Mouse (Mus musculus) thymus, adult 2 months (tissue): Measurements from ENCODE around the gene Igf1r. TPM values are rescaled to one million over a fixed set of nuclear protein-coding genes. Genes with fewer than 3 reads are reported as not detected.

Source experiments
- DNase-seq: peaks from one replicate; pipeline ENCODE4 v3.0.0; 2021
- H3K27ac ChIP-seq: fragments of 200-500 bp; 2 replicates; pipeline ENCODE4 v1.5.1; 2012; ENCODE audit warnings: low read length, control low read depth; ENCODE audit not compliant: control insufficient read depth, insufficient read depth
- H3K27me3 ChIP-seq: fragments of 200-500 bp; 2 replicates; pipeline ENCODE4 v1.6.1; 2012; ENCODE audit warnings: mild to moderate bottlenecking, low read length, moderate library complexity, mixed read lengths; ENCODE audit not compliant: control insufficient read depth, insufficient read depth
- H3K36me3 ChIP-seq: fragments of 200-500 bp; 2 replicates; pipeline ENCODE4 v1.6.1; 2012; ENCODE audit warnings: mild to moderate bottlenecking, low read length, moderate library complexity; ENCODE audit not compliant: control insufficient read depth, insufficient read depth
- H3K4me1 ChIP-seq: fragments of 200-500 bp; replicated peaks from 2 replicates; pipeline ENCODE4 v1.6.1; 2012; ENCODE audit warnings: low read length; ENCODE audit not compliant: control insufficient read depth, insufficient read depth
- H3K4me3 ChIP-seq: fragments of 200-500 bp; 2 replicates; pipeline ENCODE4 v1.5.1; 2012; ENCODE audit warnings: mild to moderate bottlenecking, low read length, control low read depth, moderate library complexity; ENCODE audit not compliant: control insufficient read depth, insufficient read depth
- CTCF ChIP-seq: fragments of 200-500 bp; IDR thresholded peaks from 2 replicates; pipeline ENCODE4 v1.5.1; 2012; ENCODE audit warnings: mild to moderate bottlenecking, control low read depth, low read length, moderate library complexity, borderline replicate concordance; ENCODE audit not compliant: control insufficient read depth, poor library complexity, insufficient read depth; ENCODE audit errors: extremely low read depth
- POLR2A ChIP-seq: fragments of 200-500 bp; IDR thresholded peaks from 2 replicates; pipeline ENCODE4 v1.6.1; 2012; ENCODE audit warnings: mild to moderate bottlenecking, low read length, control low read depth, moderate library complexity; ENCODE audit not compliant: control insufficient read depth, poor library complexity, insufficient read depth; ENCODE audit errors: extremely low read depth
- WGBS: fragments of 180-500 bp; shearing (Covaris S2); methylation state at CpG from one replicate; pipeline ENCODE4 v1.1.7; 2018; 5-methylcytosine and 5-hydroxymethylcytosine counted together
- polyA plus RNA-seq: library from polyadenylated mRNA; depleted of rRNA; stranded (reverse); fragments of >200 nt; gene quantifications from 2 replicates; pipeline ENCODE4 v1.2.3, GENCODE M21; 2012

Igf1r gene
- polyA plus RNA-seq, 1 experiment = 9.2 TPM

GRCm38 (mm10) chr7:67985511-67985910 lies 32.9 kb downstream of the Igf1r start:
- no peak for DNase-seq
- WGBS = 89% methylated on average over 5 of the region's 5 CpGs
- Histone ChIP-seq H3K27me3 (no peaks in the 10 kb centered on the region), H3K36me3 (no peaks in the 10 kb centered on the region), H3K27ac (no peak overlapping the region), H3K4me3 (no peak overlapping the region), H3K4me1 (no peaks in the 10 kb centered on the region; the same call in 1 of the 2 replicates)
- TF ChIP-seq CTCF (no peak), POLR2A (no peak)

- Histone ChIP-seq H3K4me1 (no peaks in the 10 kb centered on the region; the same call in 1 of the 2 replicates), H3K27me3 (no peaks in the 10 kb centered on the region), H3K27ac (no peak overlapping the region), H3K36me3 (no peaks in the 10 kb centered on the region), H3K4me3 (no peak overlapping the region)
- 95% methylated on average over 10 of the region's 10 CpGs for WGBS
- no peak for TF ChIP-seq POLR2A
- no peak for TF ChIP-seq CTCF
- no peak for DNase-seq
These were observed 33.6 kb downstream of the Igf1r start for GRCm38 (mm10) chr7:67986277-67986676.

DNA sequence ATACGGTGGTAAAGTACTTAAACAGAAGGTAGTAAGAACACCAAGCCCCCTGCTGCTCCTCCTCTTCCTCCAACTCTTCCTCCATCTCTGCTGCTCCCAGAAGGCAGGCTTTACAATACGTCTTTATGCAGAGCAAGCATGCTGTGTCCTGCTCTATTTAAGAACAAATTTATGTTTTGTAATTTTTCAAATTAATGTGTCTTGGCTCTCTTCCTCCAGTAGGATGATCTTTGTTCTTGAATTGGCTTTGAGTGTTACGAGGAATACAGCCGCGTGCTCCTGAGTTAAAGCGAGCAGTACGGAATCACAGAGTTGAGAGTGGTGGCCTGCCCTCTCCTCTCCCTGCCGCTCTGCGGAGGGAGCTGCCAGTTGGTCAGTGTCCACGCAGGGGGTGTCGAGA lies 34.2 kb downstream of the Igf1r start:
- no peak overlapping the region for H3K27ac ChIP-seq
- H3K36me3 ChIP-seq = no peaks in the 10 kb centered on the region
- H3K27me3 ChIP-seq = no peaks in the 10 kb centered on the region
- TF ChIP-seq CTCF = no peak
- TF ChIP-seq POLR2A = no peak
- WGBS = 96% methylated on average over 11 of the region's 11 CpGs
- DNase-seq = no peak
- H3K4me3 ChIP-seq = no peak overlapping the region
- no peaks in the 10 kb centered on the region; the same call in 1 of the 2 replicates for H3K4me1 ChIP-seq

- H3K36me3 ChIP-seq = no peaks in the 10 kb centered on the region
- H3K4me1 ChIP-seq = peaks cover 5% of the 10 kb centered on the region
- DNase-seq = no peak
- no peaks in the 10 kb centered on the region for H3K27me3 ChIP-seq
- H3K4me3 ChIP-seq = no peak overlapping the region
- 73% methylated on average over 2 of the region's 2 CpGs for WGBS
- no peak for TF ChIP-seq POLR2A
- TF ChIP-seq CTCF = no peak
- no peak overlapping the region for H3K27ac ChIP-seq
These were observed 36.7 kb downstream of the Igf1r start for GRCm38 (mm10) chr7:67989376-67989775.

GRCm38 (mm10) chr7:67993614-67994013 lies 41.0 kb downstream of the Igf1r start:
- H3K4me3 ChIP-seq = no peak overlapping the region
- no peak for TF ChIP-seq POLR2A
- TF ChIP-seq CTCF = no peak
- DNase-seq = no peak
- H3K36me3 ChIP-seq = no peaks in the 10 kb centered on the region
- 93% methylated on average over 4 of the region's 4 CpGs for WGBS
- peaks cover 11% of the 10 kb centered on the region for H3K4me1 ChIP-seq
- no peaks in the 10 kb centered on the region for H3K27me3 ChIP-seq
- no peak overlapping the region for H3K27ac ChIP-seq

DNA sequence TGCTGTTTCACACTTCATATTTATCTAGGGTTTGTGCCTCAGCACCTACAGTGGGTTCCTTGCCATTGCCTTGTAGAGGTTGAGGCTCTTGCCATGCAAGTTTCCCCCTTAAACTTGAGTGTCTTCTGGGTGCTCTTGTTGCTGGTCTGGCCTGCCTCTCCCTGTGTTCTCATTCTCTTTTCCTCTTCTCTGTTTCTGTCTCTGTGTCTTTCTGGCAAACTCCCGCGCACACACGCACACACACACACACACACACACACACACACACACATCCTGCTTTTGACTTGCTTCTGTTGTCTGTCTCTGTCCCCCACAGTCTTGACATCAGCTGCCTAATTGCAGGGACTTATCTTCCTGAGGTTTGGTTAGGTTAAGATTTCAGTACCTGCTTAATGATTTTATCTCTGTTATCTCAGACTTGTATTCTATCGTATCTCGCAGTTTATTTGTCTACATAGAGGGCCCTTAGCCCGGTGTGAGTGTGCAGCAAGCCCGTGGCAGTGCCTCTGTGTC lies 41.8 kb downstream of the Igf1r start:
- Histone ChIP-seq H3K4me1 (peaks cover 16% of the 10 kb centered on the region), H3K27me3 (no peaks in the 10 kb centered on the region), H3K4me3 (no peak overlapping the region), H3K36me3 (no peaks in the 10 kb centered on the region), H3K27ac (no peak overlapping the region)
- TF ChIP-seq CTCF (no peak), POLR2A (no peak)
- 44% methylated on average over 7 of the region's 7 CpGs for WGBS
- DNase-seq = no peak

- WGBS = 25% methylated on average over 8 of the region's 8 CpGs
- H3K27me3 ChIP-seq = no peaks in the 10 kb centered on the region
- no peak for TF ChIP-seq POLR2A
- no peak for TF ChIP-seq CTCF
- H3K4me3 ChIP-seq = no peak overlapping the region
- H3K4me1 ChIP-seq = peaks cover 17% of the 10 kb centered on the region
- no peak overlapping the region for H3K27ac ChIP-seq
- no peak for DNase-seq
- H3K36me3 ChIP-seq = no peaks in the 10 kb centered on the region
These were observed 42.6 kb downstream of the Igf1r start for GRCm38 (mm10) chr7:67995276-67995675.
